Mouse (Mus musculus) adipocyte (in vitro differentiated cells): Measurements from ENCODE around the gene Olfr661.

ENCODE experiments used
- DNase-seq: peaks from one replicate; pipeline ENCODE4 v3.0.0-alpha.2; 2016; ENCODE audit warnings: low spot score

Olfr661 gene

DNA sequence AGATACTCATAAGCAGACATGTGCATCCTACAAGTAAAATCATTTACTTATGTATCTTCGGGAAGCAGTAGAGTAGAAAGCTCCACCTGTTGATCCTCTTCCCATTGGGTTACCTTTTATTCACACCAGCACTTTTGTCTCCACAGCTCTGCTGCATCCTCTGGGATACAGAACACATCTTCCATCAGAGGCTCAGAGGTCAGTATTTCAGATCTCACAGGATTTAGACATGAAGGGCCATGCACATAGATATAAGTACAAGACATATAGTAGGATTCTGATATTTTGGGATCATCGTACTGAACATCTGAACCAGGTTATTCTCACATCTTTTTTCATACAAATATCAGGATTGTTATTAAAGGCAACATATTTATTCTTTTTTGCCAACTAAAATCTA is at the start of gene Olfr661:
Olfr661 (plus strand) TSS at position 301 of the 400 bp plus-strand sequence.
- DNase-seq: no peak

DNA sequence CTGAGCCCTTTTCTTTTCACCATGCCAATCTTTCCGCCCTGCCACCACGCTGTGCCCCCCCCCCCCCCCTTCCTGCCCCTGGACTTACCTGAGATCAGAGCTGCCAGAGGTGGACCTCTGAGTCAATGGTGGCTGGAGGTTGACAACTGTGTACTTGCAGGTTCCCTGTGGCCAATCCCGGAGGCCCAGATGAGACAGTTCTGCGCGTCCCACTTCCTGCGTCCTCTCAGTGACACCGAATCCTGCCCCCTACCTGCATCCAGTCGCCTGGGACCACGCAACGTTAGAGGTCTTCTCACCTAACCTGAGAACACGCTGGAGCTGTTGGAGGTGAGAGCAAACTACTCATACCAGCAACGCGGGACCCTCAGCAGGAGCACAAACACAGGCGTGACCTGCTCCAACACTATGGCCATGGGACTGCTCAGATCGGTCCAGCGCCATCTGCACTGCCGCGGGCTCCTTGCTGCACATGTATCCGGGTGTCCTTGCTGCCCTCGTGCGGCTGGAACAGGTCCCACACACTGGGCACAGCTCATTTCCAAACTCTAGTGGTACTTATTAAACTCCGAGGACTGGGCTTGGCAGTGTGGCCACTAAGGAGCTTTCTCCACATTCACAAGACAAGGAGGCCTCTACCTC is 39.3 kb upstream of the Olfr661 start, which contains the start of gene Olfr658:
Olfr658 (minus strand) TSS at position 465 of the 642 bp plus-strand sequence.
- DNase-seq: no peak

DNA sequence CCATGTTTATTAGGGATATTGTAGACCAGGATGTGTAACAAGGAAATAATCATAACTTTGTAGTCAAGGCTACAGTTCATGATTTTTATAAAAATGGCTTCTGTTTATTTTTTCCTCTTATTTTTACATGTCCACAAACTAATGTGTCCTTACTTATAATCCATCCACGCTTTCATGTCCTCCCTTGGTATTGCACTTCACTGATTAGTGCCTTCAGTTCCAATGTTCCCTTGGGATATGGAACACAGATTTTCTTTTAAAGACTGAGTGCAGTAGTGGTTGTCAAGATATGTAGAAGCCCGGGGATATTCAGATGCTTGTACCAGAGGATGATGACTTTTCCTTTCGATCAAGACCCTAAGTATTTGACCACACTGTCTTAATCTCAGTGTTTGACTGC is 19.8 kb upstream of the Olfr661 start, which contains the start of gene Olfr659:
Olfr659 (plus strand) TSS at position 301 of the 400 bp plus-strand sequence.
- no peak for DNase-seq
